Mouse (Mus musculus): ENCODE measurements around the gene Sec22c. TPM values are rescaled to one million over a fixed set of nuclear protein-coding genes. Genes with fewer than 3 reads are reported as not detected.

The Sec22c gene
- polyA plus RNA-seq, 1 experiment from 2014 or later, result 9.5 TPM

DNA sequence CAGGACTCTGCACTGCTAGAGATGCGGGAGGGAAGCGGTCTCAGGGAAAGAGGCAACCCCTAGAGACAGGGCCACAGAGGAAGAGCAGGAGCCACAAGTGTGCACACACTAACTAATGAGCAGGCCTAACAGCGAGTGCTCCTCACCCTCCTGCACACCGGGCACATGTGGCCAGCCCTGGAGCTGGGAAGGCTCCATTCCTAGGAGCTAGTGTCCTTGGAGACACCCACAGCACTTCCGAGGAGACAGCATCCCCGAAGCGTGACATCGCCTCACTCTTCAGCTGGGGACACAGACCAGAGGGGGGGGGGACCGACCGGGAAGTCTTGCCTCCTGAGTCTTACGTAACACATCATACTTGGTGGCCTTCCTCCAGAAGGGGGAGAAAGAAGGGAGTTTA is 37.5 kb downstream of the Sec22c start:
- no peak overlapping the region for H3K9ac ChIP-seq (ENCODE audit: low read length)
- no peak overlapping the region for H3K4me2 ChIP-seq (ENCODE audit: low read length)
- peaks cover 7% of the 10 kb centered on the region; the same call in 1 of the 2 replicates for H3K4me1 ChIP-seq (replicated peaks; ENCODE audit: control insufficient read depth, insufficient read depth, low read length)
- ATAC-seq (replicated peaks; ENCODE audit: low FRiP score, low TSS enrichment, low read depth) (no peak), DNase-seq (ENCODE audit: low spot score) (no peak)
- H3K4me3 ChIP-seq (ENCODE audit: low read depth, low read length), result no peak overlapping the region
- H3K27me3 ChIP-seq (replicated peaks; ENCODE audit: control insufficient read depth, insufficient read depth, low read length), result peaks cover 19% of the 10 kb centered on the region
- no peaks in the 10 kb centered on the region for H3K9me3 ChIP-seq (ENCODE audit: control insufficient read depth, low read length)
- H3K27ac ChIP-seq (ENCODE audit: low read depth), result no peak overlapping the region
- no peaks in the 10 kb centered on the region for H3K36me3 ChIP-seq (ENCODE audit: control insufficient read depth, insufficient read depth, low read length)
- WGBS, result 81% methylated on average over 11 of the region's 11 CpGs

- H3K9ac ChIP-seq (ENCODE audit: low read length), result no peak overlapping the region
- ATAC-seq (replicated peaks; ENCODE audit: low FRiP score, low TSS enrichment, low read depth), result no peak
- no peak overlapping the region for H3K4me2 ChIP-seq (ENCODE audit: low read length)
- H3K27me3 ChIP-seq (replicated peaks; ENCODE audit: control insufficient read depth, insufficient read depth, low read length), result peaks cover 19% of the 10 kb centered on the region
- DNase-seq (ENCODE audit: low spot score), result no peak
- H3K9me3 ChIP-seq (ENCODE audit: control insufficient read depth, low read length), result no peaks in the 10 kb centered on the region
- H3K4me3 ChIP-seq (ENCODE audit: low read depth, low read length), result no peak overlapping the region
- H3K4me1 ChIP-seq (replicated peaks; ENCODE audit: control insufficient read depth, insufficient read depth, low read length), result peaks cover 7% of the 10 kb centered on the region; the same call in 1 of the 2 replicates
- 71% methylated on average over 16 of the region's 16 CpGs for WGBS
- H3K27ac ChIP-seq (ENCODE audit: low read depth), result no peak overlapping the region
- H3K36me3 ChIP-seq (ENCODE audit: control insufficient read depth, insufficient read depth, low read length), result no peaks in the 10 kb centered on the region
Observed at GRCm38 (mm10) chr9:121666957-121667630, 38.2 kb downstream of the Sec22c start.

GRCm38 (mm10) chr9:121664104-121664503 is 41.2 kb downstream of the Sec22c start:
- Histone ChIP-seq H3K4me1 (replicated peaks; ENCODE audit: control insufficient read depth, insufficient read depth, low read length) (0 out of 2 replicates have a peak, but pooled peaks cover under 1% of the 10 kb centered on the region), H3K36me3 (ENCODE audit: control insufficient read depth, insufficient read depth, low read length) (no peaks in the 10 kb centered on the region), H3K9me3 (ENCODE audit: control insufficient read depth, low read length) (no peaks in the 10 kb centered on the region), H3K27me3 (replicated peaks; ENCODE audit: control insufficient read depth, insufficient read depth, low read length) (0 out of 2 replicates have a peak, but pooled peaks cover 8% of the 10 kb centered on the region), H3K27ac (ENCODE audit: low read depth) (no peak overlapping the region), H3K4me3 (ENCODE audit: low read depth, low read length) (no peak overlapping the region), H3K4me2 (ENCODE audit: low read length) (no peak overlapping the region), H3K9ac (ENCODE audit: low read length) (no peak overlapping the region)
- WGBS, result 78% methylated on average over 5 of the region's 5 CpGs
- no peak for ATAC-seq (replicated peaks; ENCODE audit: low FRiP score, low TSS enrichment, low read depth)
- no peak for DNase-seq (ENCODE audit: low spot score)

DNA sequence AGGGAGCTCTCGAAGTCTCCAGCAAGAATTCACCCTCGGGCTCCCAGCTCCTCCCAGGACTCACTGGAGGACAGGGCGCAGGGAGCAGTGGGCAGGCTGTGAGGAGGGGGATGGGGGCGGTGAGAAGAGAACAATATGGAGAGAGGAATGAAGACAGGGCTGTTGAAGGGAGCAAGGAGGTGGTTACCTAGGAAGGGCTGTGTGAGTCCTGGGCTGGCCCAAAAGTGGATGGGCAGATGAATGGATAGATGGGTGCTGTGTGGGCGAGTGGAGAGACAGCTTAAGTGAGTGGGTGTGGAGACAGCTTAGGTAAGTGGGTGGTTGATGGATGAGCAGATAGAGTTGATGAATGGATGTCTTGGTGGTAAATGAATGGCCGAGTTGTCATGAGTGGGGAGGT is 41.8 kb downstream of the Sec22c start:
- Histone ChIP-seq H3K27ac (ENCODE audit: low read depth) (no peak overlapping the region), H3K36me3 (ENCODE audit: control insufficient read depth, insufficient read depth, low read length) (no peaks in the 10 kb centered on the region), H3K4me1 (replicated peaks; ENCODE audit: control insufficient read depth, insufficient read depth, low read length) (no peaks in the 10 kb centered on the region), H3K27me3 (replicated peaks; ENCODE audit: control insufficient read depth, insufficient read depth, low read length) (0 out of 2 replicates have a peak, but pooled peaks cover 2% of the 10 kb centered on the region), H3K4me3 (ENCODE audit: low read depth, low read length) (no peak overlapping the region), H3K9me3 (ENCODE audit: control insufficient read depth, low read length) (no peaks in the 10 kb centered on the region), H3K9ac (ENCODE audit: low read length) (no peak overlapping the region), H3K4me2 (ENCODE audit: low read length) (no peak overlapping the region)
- WGBS, result 77% methylated on average over 6 of the region's 6 CpGs
- ATAC-seq (replicated peaks; ENCODE audit: low FRiP score, low TSS enrichment, low read depth), result no peak
- no peak for DNase-seq (ENCODE audit: low spot score)

DNA sequence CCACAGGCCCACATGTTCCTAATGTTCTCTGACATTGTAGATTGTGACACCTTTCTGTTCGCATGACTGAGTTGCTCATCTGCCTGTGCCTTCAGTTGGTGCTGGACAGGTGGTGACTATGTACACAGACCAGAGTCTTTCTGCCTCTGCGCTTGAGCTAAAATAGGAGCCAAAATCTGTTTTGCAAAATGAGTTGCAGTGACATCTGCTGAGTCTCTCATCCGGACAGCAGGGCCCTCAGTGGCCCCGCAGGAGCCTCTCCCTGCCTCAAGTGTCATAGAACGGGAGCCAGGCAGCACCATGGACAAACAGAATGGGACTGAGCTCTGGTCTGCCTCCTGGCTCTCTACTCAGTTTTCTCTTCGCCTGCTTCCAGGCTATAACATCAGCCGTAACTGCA is 45.5 kb downstream of the Sec22c start:
- Histone ChIP-seq H3K9me3 (ENCODE audit: control insufficient read depth, low read length) (no peaks in the 10 kb centered on the region), H3K9ac (ENCODE audit: low read length) (no peak overlapping the region), H3K4me3 (ENCODE audit: low read depth, low read length) (no peak overlapping the region), H3K27me3 (replicated peaks; ENCODE audit: control insufficient read depth, insufficient read depth, low read length) (no peaks in the 10 kb centered on the region), H3K36me3 (ENCODE audit: control insufficient read depth, insufficient read depth, low read length) (no peaks in the 10 kb centered on the region), H3K4me1 (replicated peaks; ENCODE audit: control insufficient read depth, insufficient read depth, low read length) (no peaks in the 10 kb centered on the region), H3K4me2 (ENCODE audit: low read length) (no peak overlapping the region), H3K27ac (ENCODE audit: low read depth) (no peak overlapping the region)
- 74% methylated on average over 7 of the region's 7 CpGs for WGBS
- no peak for ATAC-seq (replicated peaks; ENCODE audit: low FRiP score, low TSS enrichment, low read depth)
- DNase-seq (ENCODE audit: low spot score), result no peak

DNA sequence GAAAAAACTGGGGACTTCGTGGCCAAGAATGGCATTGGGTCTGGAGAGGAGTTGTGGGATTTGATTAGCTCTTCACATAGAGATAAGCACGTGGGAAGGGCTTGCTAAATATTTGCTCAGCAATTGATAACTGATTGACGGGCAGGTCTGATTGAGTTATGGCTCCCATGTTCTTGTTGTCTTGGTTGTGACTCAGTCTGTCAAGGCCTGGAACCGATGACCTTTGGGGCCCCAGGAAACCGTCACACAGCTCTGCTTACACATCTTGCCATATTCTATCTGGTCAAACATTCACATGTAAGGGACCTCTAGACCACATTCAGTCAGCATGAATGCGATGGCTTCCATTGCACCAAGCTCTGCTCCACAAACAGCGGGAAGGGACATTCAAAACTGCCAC is 47.0 kb downstream of the Sec22c start:
- Histone ChIP-seq H3K36me3 (ENCODE audit: control insufficient read depth, insufficient read depth, low read length) (no peaks in the 10 kb centered on the region), H3K9ac (ENCODE audit: low read length) (no peak overlapping the region), H3K9me3 (ENCODE audit: control insufficient read depth, low read length) (no peaks in the 10 kb centered on the region), H3K4me1 (replicated peaks; ENCODE audit: control insufficient read depth, insufficient read depth, low read length) (no peaks in the 10 kb centered on the region), H3K27me3 (replicated peaks; ENCODE audit: control insufficient read depth, insufficient read depth, low read length) (no peaks in the 10 kb centered on the region), H3K27ac (ENCODE audit: low read depth) (no peak overlapping the region), H3K4me3 (ENCODE audit: low read depth, low read length) (no peak overlapping the region), H3K4me2 (ENCODE audit: low read length) (no peak overlapping the region)
- WGBS, result 60% methylated on average over 7 of the region's 7 CpGs
- ATAC-seq (replicated peaks; ENCODE audit: low FRiP score, low TSS enrichment, low read depth) (0 out of 2 replicates have a peak, but pooled peaks have one; percentile 12), DNase-seq (ENCODE audit: low spot score) (no peak)

DNA sequence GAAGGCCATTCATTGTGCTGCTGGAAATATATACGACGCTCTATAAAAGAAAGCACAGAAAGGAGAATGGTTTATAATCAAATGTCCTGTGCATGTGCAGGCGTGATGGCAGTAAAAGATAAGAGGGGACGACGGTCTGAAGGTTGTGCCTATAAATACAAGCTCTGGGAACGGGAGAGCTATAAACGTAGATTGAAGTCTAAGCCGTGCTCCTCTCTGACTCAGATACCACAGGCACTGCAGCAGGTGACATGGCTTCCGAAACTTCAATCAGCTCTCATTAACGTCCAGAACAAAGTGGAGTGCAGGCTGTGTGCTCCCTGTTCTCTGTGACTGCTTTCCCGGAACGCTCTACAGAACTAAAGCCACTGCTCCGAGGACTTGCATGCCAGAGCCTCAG is 48.1 kb downstream of the Sec22c start:
- no peaks in the 10 kb centered on the region for H3K27me3 ChIP-seq (replicated peaks; ENCODE audit: control insufficient read depth, insufficient read depth, low read length)
- DNase-seq (ENCODE audit: low spot score), result no peak
- H3K4me3 ChIP-seq (ENCODE audit: low read depth, low read length), result no peak overlapping the region
- ATAC-seq (replicated peaks; ENCODE audit: low FRiP score, low TSS enrichment, low read depth), result no peak
- no peak overlapping the region for H3K27ac ChIP-seq (ENCODE audit: low read depth)
- no peak overlapping the region for H3K4me2 ChIP-seq (ENCODE audit: low read length)
- no peaks in the 10 kb centered on the region for H3K9me3 ChIP-seq (ENCODE audit: control insufficient read depth, low read length)
- no peak overlapping the region for H3K9ac ChIP-seq (ENCODE audit: low read length)
- H3K4me1 ChIP-seq (replicated peaks; ENCODE audit: control insufficient read depth, insufficient read depth, low read length), result no peaks in the 10 kb centered on the region
- 39% methylated on average over 13 of the region's 13 CpGs for WGBS
- no peaks in the 10 kb centered on the region for H3K36me3 ChIP-seq (ENCODE audit: control insufficient read depth, insufficient read depth, low read length)

GRCm38 (mm10) chr9:121656322-121656721 is 49.0 kb downstream of the Sec22c start:
- H3K9ac ChIP-seq (ENCODE audit: low read length), result no peak overlapping the region
- no peak overlapping the region for H3K4me2 ChIP-seq (ENCODE audit: low read length)
- DNase-seq (ENCODE audit: low spot score), result no peak
- WGBS, result 77% methylated on average over 5 of the region's 5 CpGs
- no peaks in the 10 kb centered on the region for H3K9me3 ChIP-seq (ENCODE audit: control insufficient read depth, low read length)
- H3K36me3 ChIP-seq (ENCODE audit: control insufficient read depth, insufficient read depth, low read length), result no peaks in the 10 kb centered on the region
- no peaks in the 10 kb centered on the region for H3K27me3 ChIP-seq (replicated peaks; ENCODE audit: control insufficient read depth, insufficient read depth, low read length)
- H3K4me1 ChIP-seq (replicated peaks; ENCODE audit: control insufficient read depth, insufficient read depth, low read length), result no peaks in the 10 kb centered on the region
- H3K27ac ChIP-seq (ENCODE audit: low read depth), result no peak overlapping the region
- no peak for ATAC-seq (replicated peaks; ENCODE audit: low FRiP score, low TSS enrichment, low read depth)
- no peak overlapping the region for H3K4me3 ChIP-seq (ENCODE audit: low read depth, low read length)

GRCm38 (mm10) chr9:121653668-121654067 is 51.6 kb downstream of the Sec22c start:
- H3K9me3 ChIP-seq (ENCODE audit: control insufficient read depth, low read length), result no peaks in the 10 kb centered on the region
- H3K27ac ChIP-seq (ENCODE audit: low read depth), result no peak overlapping the region
- H3K27me3 ChIP-seq (replicated peaks; ENCODE audit: control insufficient read depth, insufficient read depth, low read length), result no peaks in the 10 kb centered on the region
- WGBS, result 92% methylated on average over 10 of the region's 10 CpGs
- H3K36me3 ChIP-seq (ENCODE audit: control insufficient read depth, insufficient read depth, low read length), result no peaks in the 10 kb centered on the region
- ATAC-seq (replicated peaks; ENCODE audit: low FRiP score, low TSS enrichment, low read depth) (no peak), DNase-seq (ENCODE audit: low spot score) (no peak)
- no peaks in the 10 kb centered on the region for H3K4me1 ChIP-seq (replicated peaks; ENCODE audit: control insufficient read depth, insufficient read depth, low read length)
- no peak overlapping the region for H3K4me2 ChIP-seq (ENCODE audit: low read length)
- no peak overlapping the region for H3K9ac ChIP-seq (ENCODE audit: low read length)
- no peak overlapping the region for H3K4me3 ChIP-seq (ENCODE audit: low read depth, low read length)
